Mouse (Mus musculus): Measurements from ENCODE around the gene Acot7. TPM values are rescaled to one million over a fixed set of nuclear protein-coding genes. Genes with fewer than 3 reads are reported as not detected.

Acot7 gene
- total RNA-seq, 2 experiments from 2014 or later: 48.3 to 53.2 TPM

DNA sequence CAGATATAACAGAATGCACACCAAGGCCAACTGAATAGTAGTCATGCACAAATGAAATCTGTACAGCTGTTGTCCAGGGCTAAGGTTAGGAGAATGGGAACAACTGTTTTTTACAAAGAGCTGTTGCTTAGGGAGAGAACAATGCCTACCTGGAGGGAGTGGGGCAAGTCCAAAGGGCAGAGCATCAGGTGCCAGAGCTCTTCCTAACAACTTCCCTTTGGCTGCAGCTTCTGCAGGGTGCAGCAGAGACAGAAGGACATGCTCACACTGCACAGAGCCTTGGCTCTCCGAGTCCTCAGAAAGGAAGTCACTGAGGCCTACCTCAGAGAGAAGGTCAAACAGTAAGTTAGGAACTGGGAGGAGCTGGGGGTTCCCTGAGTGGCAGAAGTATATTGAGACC is 21.7 kb downstream of the Acot7 start:
- DNase-seq: no peak
- intact Hi-C loops (cut with DNase I): no loop called here

DNA sequence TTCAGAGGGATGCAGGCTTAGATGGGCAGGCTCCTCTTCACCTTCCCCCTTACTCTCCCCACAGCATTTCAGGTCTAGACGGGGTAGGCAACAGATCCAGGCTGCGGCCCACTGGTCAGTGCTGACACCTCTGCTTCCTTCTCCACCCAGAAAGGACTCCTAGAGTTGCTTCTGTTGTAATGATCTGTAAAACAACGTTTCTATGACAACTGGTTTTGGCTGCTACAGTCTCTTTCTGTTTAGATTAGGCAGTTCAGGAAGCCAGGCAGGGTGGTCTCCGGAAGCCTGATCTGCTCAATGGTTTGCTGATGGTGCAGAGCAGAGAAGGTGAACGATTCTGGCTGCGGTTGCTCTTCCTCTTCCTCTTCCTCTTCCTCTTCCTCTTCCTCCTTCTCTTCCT is 23.6 kb downstream of the Acot7 start:
- intact Hi-C loops (cut with DNase I): no loop called here
- peak in 1 of 2 experiments; percentile 41 for DNase-seq

DNA sequence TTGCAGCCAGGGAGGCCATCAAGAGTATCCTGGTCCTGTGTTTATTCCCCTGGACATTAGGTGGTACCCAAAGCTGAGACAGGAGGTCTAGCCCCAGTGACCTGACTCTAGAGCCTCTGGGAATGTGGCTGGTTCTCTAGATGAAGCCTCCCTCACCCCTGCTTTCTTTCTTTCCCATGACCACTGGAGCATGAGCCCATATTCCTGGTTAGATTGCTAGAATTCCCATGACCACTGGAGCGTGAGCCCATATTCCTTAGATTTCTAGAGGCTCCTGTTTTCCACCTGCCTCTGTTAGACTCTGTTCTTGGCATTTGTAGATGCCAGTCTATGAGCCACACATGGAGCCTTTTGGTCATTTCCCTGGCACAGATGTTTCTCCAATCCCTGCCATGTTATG is 24.5 kb downstream of the Acot7 start:
- no peak for DNase-seq
- intact Hi-C loops (cut with DNase I): no loop called here

DNA sequence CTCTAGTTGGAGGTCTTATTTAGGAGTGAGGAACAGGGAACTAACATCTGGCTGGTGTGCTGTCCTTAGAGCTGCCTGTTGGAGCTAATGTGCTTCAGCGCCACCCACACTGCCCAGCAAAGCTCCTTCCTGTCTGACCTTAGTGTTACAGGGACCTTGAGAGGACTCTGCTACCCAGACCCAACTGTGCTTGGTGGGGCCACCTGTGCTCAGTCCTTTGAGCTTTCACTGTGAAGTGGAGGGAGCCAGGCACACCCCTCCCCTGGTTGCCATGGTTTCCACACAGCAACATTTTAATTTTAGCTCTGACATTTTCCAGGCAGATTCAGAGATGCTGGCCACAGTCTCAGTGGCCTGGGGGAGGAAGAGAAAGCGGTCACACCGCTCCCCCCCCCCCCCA is 25.0 kb downstream of the Acot7 start:
- DNase-seq: peak in 1 of 2 experiments; percentile 55

DNA sequence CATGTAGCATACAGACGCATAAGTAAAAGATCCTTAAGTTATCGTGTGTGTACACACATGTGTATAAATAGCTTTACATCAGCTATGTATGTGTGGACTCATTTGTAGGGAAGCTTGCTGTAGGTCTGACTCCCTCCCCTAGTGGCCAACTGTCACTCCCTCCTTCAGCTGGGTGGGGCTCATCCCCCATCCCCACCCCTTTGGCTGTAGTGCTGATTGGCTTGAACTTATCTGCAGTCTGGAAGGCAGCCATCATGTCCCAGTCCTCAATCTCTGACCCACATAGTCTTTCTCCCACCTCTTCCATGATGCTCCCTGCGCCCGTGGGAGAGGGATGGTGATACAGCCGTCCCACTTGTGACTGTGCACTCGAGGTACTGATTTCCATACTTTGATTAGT is 26.7 kb downstream of the Acot7 start:
- DNase-seq: peak; percentile 84 to 85
- intact Hi-C loops (cut with DNase I): no loop called here

More for the DNA sequence above, 25.0 kb downstream of the Acot7 start:
- intact Hi-C loops (cut with DNase I): no loop called here

DNA sequence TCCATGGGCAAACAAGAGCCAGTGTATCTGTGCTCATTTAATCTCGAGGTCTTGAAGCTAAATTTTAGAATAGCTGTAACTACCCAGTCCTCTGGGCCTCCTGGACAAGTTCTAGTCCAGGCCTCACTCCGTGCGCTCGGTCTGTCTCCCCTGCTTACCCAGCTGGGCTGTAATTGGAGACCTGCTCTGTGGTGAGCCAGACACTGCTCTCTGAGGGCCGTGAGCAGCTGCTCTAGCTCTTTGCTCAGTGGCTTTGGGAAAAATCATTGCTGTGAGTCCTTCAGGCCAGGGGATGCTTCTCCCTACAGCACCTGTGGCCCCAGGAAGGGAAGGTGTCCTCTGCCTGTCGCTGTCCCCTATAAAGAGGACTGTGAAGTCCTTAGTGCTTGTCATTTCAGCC is 28.3 kb downstream of the Acot7 start:
- intact Hi-C loops (cut with DNase I): no loop called here
- no peak for DNase-seq

DNA sequence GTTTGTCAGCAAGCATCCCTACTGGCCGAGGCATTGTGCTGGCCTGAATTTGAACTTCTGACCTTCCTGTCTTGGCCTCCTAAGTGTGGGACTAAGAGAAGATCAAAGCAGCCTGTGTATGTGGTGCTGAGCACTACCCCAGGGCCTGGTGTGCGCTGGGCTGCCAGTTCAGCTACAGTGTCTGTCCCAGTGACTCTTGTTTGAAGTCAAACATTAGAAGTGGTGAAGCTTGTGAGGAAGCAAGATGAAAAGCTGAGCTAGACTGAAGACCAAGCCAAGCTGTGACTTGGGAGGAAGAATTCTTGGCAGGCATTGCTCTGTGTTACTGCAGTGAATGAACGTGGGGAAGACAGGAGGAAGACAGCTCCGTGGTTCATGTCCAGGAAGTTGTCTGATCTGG is 31.7 kb downstream of the Acot7 start:
- DNase-seq: no peak
- intact Hi-C loops (cut with DNase I): loop anchor here (5.0 kb wide), 1 partner anchor 223 kb away; no protein-coding TSS in a partner anchor

DNA sequence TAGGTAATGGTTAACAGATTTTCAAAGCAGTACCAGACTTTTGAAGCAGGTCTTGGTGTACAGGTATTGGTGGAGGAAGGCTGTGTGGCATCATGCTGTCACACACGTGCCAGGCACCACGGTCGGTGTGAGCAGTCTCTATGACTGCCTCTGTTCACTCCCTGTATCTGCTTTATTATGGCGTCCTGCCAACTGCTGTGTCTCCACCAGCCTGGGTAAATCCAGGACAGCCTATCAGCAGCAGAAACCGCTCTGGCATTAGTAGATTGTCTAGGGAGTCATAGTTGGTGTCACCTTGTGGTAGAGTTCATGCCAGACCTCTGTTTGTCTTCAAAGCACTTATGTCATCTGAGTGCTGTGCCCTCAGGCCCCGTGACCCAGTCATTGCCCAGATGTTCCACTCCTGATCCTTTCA is 34.2 kb downstream of the Acot7 start:
- peak; percentile 83 to 85 for DNase-seq
- intact Hi-C loops (cut with DNase I): loop anchor here (1.0 to 5.0 kb wide), 2 partner anchors 39 to 220 kb away; no protein-coding TSS in a partner anchor

DNA sequence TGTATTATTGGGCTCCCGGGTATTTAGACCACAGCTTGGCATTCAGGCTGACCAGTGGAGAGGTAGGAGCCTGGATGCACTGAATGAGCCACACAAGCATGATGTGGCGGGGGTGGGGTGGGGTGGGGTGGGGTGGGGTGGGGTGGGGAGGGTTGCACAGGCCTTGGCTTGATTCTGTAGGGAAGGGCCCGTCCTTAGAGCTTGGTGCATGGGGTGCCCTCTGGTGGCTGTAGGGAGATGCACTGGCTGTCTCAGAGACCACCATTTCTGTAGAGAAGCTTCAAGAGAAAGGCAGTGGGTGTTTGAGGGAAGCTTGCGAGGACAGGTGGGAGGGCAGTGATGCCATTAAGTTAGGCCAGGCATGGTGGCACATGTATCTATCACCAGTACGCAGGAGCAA is 34.6 kb downstream of the Acot7 start:
- intact Hi-C loops (cut with DNase I): loop anchor here (1.0 to 5.0 kb wide), 2 partner anchors 39 to 220 kb away; no protein-coding TSS in a partner anchor
- peak; percentile 79 to 83 for DNase-seq

DNA sequence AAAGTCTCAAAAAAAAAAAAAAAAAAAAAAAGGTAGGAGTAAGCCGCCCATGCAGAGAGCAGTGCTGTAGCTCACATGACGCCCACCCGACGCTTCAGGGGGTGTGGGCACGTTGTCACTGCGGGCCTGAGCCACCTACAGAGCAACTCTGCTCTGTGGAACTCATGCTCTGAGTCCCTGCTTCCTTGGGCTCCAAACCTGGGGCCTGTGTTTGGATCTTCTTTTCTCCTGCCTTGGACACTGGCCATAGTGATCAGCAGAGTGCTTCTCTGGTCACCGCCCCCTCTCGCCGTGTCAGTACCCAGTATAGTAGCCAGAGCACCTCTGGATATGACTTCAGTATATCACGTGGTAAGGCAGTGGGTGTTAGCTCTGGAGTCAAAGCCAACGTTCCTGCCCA is 35.0 kb downstream of the Acot7 start:
- intact Hi-C loops (cut with DNase I): loop anchor here (1.0 to 5.0 kb wide), 2 partner anchors 40 to 219 kb away; no protein-coding TSS in a partner anchor
- no peak for DNase-seq

DNA sequence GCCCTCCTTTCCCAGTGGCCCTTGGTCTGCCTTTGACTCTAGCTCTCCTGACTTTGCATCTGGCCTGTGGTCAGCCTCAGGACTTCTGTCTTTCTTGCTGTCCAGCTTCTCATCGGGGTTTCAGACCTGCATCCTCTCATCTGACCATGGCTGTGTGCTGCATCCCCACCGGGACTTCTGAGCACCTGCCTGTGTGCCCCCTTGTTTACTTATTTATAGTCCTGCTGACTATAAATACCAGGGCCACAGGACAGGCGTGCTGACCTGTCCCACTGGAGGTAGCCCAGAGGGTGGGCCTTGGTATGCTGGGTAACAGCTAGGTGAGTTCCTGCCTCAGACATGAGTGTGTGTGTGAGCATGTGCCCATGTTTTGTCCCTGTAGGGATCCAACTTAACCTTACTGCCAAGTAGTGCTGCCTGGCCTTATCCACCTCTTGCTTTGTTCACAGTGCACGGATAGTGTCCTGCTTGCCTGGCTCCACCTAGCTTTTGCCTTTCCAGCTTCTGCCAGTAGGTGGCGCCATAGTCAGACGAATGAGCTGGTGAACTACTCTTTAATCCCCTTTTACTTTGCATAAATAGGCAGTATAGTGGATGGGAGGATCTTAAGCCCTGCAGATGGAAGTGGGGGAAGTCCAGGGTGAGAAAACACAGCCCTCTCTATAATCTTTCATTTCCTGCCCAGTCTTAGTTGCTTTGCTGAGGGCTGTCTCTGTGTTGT is 36.0 kb downstream of the Acot7 start:
- intact Hi-C loops (cut with DNase I): loop anchor here (1.0 to 5.0 kb wide), 2 partner anchors 69 to 218 kb away; no protein-coding TSS in a partner anchor
- DNase-seq: peak; percentile 95 to 98

DNA sequence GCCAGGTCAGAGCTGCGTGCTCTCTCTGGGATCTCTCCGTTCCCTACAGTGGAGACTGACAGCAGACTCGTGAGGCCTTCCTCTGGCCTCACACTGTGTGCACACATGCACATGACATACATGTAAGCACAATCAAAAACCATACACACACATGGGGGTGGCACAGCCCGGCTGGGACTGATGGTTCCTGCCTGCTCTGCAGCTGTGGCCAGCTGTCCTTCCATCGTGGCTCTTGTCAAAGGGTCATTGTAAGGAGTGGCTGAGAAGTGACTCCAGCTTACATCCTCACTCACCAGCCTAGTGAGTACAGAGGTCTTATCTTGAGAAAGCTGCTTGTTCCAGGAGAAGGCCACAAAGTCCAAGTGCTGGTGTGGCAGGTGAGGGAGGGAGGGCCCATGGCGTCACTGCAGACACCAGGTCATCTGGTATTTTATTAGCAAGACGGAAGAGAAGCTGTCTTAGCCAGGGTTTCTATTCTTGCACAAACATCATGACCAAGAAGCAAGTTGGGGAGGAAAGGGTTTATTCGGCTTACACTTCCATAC is 37.0 kb downstream of the Acot7 start:
- DNase-seq: no peak
- intact Hi-C loops (cut with DNase I): loop anchor here (1.0 to 5.0 kb wide), 2 partner anchors 68 to 217 kb away; no protein-coding TSS in a partner anchor

DNA sequence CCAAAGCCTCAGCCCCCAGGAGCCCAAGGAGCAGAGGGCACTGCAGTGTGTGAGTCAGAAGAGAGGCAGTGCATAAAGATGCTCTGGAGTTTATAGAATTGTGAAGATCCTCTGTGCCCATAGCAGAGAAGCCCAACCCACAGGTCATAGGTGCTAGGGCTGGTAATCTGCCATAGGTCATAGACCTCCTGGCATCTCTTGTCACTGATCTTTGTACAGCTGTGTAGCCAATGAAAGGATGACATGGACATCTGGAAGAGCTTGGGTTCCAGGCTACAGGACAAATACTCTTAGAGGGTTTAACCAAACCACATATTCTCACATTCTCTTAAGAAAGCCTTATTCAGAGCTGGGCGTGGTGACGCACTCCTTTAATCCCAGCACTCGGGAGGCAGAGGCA is 41.7 kb downstream of the Acot7 start:
- no peak for DNase-seq
- intact Hi-C loops (cut with DNase I): no loop called here

DNA sequence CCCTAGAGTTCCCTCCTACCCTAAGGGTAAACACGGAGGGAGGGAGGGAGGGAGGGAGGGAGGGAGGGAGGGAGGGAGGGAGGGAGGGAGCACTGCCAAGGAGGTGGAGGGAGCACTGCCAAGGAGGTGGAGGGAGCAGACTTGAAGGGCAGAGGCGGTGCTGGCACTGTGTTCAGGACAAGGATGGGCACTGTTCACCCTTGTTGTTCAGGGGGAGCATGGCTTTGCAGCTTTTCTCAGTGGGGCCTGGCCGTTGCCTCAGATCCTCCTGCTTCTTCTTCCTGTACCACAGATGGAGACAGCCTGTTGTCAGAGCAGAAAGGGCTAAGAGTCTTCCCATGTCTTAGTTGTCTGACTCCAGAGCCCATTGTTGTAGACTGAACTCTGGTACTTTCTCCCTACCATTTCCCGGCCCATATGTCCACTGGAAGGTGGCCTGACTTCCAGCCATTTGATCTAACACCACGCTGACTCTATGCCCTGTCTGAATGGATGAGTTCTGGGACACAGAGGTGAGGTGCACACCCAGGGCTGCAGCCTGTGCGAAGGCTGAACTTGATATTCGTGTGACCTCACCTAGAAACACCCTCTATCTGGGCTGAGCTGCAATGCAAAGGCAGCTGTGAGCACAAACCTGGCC is 43.0 kb downstream of the Acot7 start:
- intact Hi-C loops (cut with DNase I): no loop called here
- no peak for DNase-seq

DNA sequence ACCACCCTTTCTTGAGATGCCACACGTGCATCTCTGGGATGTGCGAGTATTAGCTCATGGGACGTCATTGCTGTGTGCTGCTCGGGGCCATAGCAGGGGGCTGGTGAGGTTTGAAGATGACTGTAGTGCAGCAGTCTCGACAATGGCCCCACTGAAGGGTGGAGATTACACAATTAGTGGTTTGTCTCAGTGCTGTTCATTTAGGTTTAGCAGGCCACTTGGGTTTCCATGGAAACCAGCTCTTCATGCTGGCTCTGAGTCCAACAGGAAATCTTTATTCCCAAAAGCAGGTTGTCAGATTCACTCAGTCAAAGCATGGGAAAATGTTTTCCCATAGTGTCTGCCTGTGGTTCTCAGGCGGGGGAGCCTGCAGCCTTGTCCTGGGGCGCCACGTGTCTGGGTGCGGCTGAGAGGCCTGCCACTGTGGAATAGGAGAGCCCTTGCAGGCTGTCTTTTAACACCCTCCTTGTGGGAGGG is 43.5 kb downstream of the Acot7 start:
- DNase-seq: no peak
- intact Hi-C loops (cut with DNase I): no loop called here

DNA sequence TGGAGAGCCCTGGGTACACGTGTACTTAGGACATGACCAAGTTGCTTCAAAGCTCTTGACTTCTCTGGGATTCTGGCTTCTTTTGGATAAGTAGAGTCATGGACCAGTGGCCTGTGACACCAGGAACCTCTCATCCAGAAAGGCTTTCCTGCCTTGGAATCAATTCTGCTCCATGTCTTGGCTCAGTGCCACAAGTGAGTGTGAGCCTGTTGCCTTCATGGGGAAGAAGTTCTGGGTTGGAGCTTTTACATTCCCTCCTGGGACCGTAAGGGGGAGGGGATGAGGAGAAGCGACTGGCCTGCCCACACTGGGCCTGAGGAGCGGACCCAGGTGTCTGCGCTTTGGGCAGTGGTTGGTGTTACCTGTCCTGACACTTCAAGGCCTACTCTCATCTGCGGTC is 44.2 kb downstream of the Acot7 start:
- intact Hi-C loops (cut with DNase I): no loop called here
- no peak for DNase-seq

DNA sequence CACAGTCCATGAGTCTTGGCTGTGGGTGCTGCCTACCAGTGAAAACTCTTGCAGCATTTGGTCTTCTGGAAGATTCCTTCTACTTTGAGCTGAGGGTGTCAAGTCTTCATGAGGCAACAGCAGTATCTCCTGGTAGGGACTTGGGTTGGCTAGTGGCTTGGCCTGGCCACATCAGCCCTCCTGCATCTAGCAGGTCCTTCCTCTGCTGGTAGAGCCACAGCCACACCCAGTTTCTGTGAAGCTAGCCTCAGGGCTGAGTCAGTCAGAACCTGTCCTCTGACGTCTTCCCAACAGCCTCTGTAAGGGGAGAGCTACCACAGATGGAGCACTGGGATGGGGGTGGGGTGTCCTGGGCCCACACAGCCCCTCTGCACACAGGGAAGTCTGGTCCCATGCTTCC is 44.6 kb downstream of the Acot7 start:
- intact Hi-C loops (cut with DNase I): no loop called here
- no peak for DNase-seq

DNA sequence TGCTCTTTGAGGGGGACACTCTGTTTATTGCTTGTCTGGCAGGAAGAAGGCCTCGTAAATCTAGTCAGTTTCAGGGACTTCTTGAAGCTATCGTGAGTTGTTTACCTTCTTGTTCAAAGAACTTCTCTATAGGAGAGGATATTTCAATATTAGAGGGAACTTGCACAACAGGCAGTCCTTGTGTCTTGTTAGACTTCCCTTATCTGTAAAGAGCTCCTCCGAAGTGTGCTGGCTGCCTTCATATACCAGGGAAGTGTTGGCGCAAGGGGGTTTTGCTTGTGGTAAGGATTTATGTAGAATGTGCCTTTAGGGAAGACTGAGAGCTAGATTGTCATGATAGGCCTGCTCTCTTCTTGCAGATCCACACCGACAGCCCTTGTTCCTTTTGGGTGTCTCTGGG is 46.2 kb downstream of the Acot7 start:
- intact Hi-C loops (cut with DNase I): no loop called here
- DNase-seq: no peak

DNA sequence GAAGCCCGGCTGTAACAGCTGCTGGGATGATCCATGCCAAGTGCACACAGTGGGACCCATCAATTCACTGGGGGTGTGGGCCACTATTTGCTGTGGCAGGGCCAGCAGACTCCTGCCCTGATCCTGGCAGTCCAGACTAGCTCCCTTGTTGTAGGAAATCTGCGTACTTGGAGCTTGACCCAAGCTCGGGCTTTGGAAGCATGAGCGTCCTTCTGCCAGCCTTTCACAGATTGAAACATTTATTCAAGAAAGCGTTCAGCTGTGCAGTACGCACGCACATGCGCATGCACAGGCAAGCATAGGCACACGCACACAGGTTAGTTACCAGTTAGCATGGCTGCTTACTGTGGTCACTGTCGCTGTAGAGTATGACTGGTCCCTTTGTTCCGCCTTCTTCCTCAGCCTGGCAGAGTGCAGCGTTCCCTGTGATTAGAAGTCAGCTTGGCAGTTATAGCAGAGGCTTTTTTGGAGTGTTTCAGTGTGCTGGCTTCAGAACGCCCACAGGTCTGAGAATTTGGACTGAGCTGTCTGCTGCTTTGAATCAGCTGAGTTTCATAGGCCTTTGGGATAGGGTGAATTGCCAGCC is 49.1 kb downstream of the Acot7 start:
- DNase-seq: peak; percentile 68 to 69

DNA sequence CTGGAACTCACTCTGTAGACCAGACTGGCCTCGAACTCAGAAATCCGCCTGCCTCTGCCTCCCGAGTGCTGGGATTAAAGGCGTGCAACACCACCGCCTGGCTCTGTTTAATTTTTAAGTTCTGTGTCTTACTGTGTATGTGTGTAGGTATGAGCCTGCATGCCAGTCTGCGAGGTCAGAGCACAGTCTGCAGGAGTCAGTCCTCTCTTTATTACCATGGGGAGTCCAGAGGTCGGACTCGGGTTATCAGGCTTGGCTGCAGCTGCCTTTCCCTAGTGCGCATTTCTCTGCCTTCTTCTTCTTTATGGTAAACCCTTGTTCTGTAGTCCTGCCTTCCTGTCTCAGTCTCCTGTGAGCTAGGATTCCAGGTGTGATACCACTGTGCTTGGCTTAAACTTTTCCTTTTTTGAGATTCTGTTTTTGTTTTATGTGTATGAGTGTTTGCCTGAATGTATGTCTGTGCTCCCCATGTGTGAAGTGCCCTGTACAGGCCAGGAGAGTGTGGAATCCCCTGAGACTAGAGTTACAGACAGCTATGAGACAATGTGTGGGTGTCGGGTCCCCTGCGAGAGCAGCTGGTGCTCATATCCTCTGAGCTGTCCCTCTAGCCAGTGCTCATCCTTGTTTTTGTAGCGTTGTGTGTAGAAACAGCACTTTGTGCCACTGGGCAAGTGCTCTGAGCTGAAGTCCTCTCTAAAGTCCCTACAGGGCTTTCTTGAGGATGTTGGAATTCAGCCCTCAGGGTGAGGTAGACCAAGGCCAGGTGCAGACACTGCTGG is 50.0 kb downstream of the Acot7 start:
- intact Hi-C loops (cut with DNase I): no loop called here
- no peak for DNase-seq

More for the DNA sequence above, 49.1 kb downstream of the Acot7 start:
- intact Hi-C loops (cut with DNase I): no loop called here
